Mouse (Mus musculus) small intestine, adult 2 months (tissue): ENCODE data around the gene Mycbp. TPM values are rescaled to one million over a fixed set of nuclear protein-coding genes. Genes with fewer than 3 reads are reported as not detected.

Source experiments
- H3K27ac ChIP-seq: fragments of 200-500 bp; 2 replicates; pipeline ENCODE4 v1.5.1; 2012; ENCODE audit warnings: low read depth, low read length, control low read depth, inconsistent platforms; ENCODE audit not compliant: insufficient read depth
- H3K27me3 ChIP-seq: fragments of 200-500 bp; 2 replicates; pipeline ENCODE4 v1.6.1; 2012; ENCODE audit warnings: mild to moderate bottlenecking, moderate library complexity, low read length, inconsistent platforms; ENCODE audit not compliant: control insufficient read depth, insufficient read depth
- H3K36me3 ChIP-seq: fragments of 200-500 bp; 2 replicates; pipeline ENCODE4 v1.6.1; 2012; ENCODE audit warnings: mild to moderate bottlenecking, low read length, control low read depth, inconsistent platforms; ENCODE audit not compliant: control insufficient read depth, insufficient read depth
- H3K4me1 ChIP-seq: fragments of 200-500 bp; 2 replicates; pipeline ENCODE4 v1.6.1; 2012; ENCODE audit warnings: low read length, inconsistent platforms, mixed read lengths; ENCODE audit not compliant: control insufficient read depth, insufficient read depth, insufficient read length
- H3K4me3 ChIP-seq: fragments of 200-500 bp; 2 replicates; pipeline ENCODE4 v1.5.1; 2012; ENCODE audit warnings: low read depth, mild to moderate bottlenecking, control low read depth, inconsistent platforms, low read length, moderate library complexity
- CTCF ChIP-seq: fragments of 200-500 bp; IDR thresholded peaks from 2 replicates; pipeline ENCODE4 v1.5.1; 2012; ENCODE audit warnings: low read depth, mild to moderate bottlenecking, control low read depth, inconsistent platforms, low read length, moderate library complexity, mixed read lengths; ENCODE audit not compliant: insufficient replicate concordance, insufficient read length; ENCODE audit errors: extremely low read depth
- POLR2A ChIP-seq: fragments of 200-500 bp; IDR thresholded peaks from 2 replicates; pipeline ENCODE4 v1.6.1; 2012; ENCODE audit warnings: low read depth, mild to moderate bottlenecking, control low read depth, inconsistent platforms, low read length, moderate library complexity
- WGBS: fragments of 180-500 bp; shearing (Covaris S2); methylation state at CpG from one replicate; pipeline ENCODE4 v1.1.7; 2018; 5-methylcytosine and 5-hydroxymethylcytosine counted together
- polyA plus RNA-seq: library from polyadenylated mRNA; depleted of rRNA; stranded (reverse); fragments of >200 nt; gene quantifications from 2 replicates; pipeline ENCODE4 v1.2.3, GENCODE M21; 2012

Mycbp gene
- polyA plus RNA-seq, 1 experiment: 8.0 TPM

GRCm38 (mm10) chr4:123894295-123894694 lies 10.3 kb upstream of the Mycbp start:
- H3K4me3 ChIP-seq: no peak overlapping the region
- 73% methylated on average over 4 of the region's 4 CpGs for WGBS
- no peaks in the 10 kb centered on the region for H3K36me3 ChIP-seq
- TF ChIP-seq POLR2A (no peak), CTCF (no peak)
- no peaks in the 10 kb centered on the region for H3K27me3 ChIP-seq
- no peaks in the 10 kb centered on the region for H3K4me1 ChIP-seq
- no peak overlapping the region for H3K27ac ChIP-seq

DNA sequence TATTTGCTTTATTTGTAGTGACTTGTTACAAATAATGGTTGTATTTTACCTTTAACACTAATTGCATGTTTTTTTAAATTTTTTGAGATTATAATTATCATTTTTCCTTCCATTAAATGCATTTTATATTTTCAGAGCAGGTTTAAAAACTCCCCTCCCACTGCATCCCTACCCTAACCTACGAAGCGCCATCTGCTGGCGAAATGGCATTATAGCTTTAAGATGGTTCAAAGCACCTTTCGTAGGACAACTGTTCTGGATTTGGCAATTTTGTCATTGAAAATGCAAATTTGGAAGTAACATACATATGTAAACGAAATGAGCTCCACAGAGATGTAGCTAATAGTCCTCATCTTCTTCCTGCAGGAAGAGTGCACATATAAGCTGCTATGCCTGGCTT lies 5.9 kb upstream of the Mycbp start:
- Histone ChIP-seq H3K4me3 (no peak overlapping the region), H3K4me1 (no peaks in the 10 kb centered on the region), H3K36me3 (no peaks in the 10 kb centered on the region), H3K27ac (no peak overlapping the region), H3K27me3 (no peaks in the 10 kb centered on the region)
- WGBS: 10% methylated on average over 5 of the region's 5 CpGs
- TF ChIP-seq POLR2A (no peak), CTCF (peak; percentile 33; the same call in 1 of the 2 replicates)

GRCm38 (mm10) chr4:123903432-123903831 lies 1.2 kb upstream of the Mycbp start:
- 77% methylated on average over 3 of the region's 3 CpGs for WGBS
- Histone ChIP-seq H3K4me3 (no peak overlapping the region), H3K36me3 (no peaks in the 10 kb centered on the region; the same call in 1 of the 2 replicates), H3K27me3 (no peaks in the 10 kb centered on the region), H3K27ac (no peak overlapping the region), H3K4me1 (no peaks in the 10 kb centered on the region; the same call in 1 of the 2 replicates)
- no peak for TF ChIP-seq CTCF
- no peak for TF ChIP-seq POLR2A

DNA sequence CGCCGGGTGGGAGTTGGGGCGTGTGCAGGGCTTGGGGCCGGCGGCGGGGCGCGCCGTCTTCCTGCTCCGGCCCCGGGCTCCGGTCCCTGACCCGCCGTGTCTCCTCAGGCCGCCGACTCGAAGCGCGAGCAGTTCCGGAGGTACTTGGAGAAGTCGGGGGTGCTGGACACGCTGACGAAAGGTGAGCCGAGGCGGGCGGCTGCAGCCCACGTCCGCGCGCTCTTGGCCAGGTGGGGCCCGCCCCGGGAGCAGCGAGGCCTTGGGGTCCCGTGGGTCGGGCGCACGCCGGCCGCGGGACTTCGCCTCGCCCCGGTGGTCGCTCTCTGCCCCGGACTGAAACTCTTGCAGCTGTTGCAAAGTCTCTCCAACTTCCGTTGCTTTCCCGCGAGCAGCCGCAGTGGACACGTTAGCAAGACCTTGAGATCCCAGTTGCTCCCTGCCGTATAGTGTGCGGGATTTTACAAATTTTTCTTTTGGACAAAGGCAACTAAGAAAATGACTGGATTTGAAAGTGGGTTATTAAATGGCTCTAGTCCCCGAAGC lies 565 bp downstream of the Mycbp start:
- Histone ChIP-seq H3K4me3 (peak overlapping the region; percentile 92), H3K27me3 (no peaks in the 10 kb centered on the region), H3K27ac (peak overlapping the region; percentile 43; the same call in 1 of the 2 replicates), H3K4me1 (no peaks in the 10 kb centered on the region; the same call in 1 of the 2 replicates), H3K36me3 (peaks cover 3% of the 10 kb centered on the region)
- TF ChIP-seq CTCF (no peak), POLR2A (no peak)
- WGBS: 1% methylated on average over 51 of the region's 53 CpGs

DNA sequence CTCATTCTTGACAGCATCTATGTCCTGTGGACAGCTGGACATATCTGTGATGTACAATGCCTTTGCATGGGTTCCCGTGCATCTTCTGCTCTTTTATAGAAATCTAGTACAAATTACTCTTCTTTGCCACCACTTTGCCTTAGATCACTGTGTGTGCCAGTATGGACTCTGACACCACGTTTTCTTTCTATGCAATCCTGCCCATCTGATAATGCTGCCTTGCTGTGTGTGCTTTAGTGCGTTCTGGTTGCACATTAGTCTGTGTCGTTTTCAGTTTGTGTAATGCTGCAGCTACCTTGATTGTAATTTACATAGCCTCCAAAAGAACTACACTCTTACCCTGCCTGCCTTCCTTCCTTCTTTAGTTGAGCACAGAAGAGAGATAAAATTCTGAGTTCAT lies 6.9 kb downstream of the Mycbp start:
- no peak overlapping the region for H3K27ac ChIP-seq
- TF ChIP-seq POLR2A: no peak
- TF ChIP-seq CTCF: no peak
- no peak overlapping the region for H3K4me3 ChIP-seq
- no peaks in the 10 kb centered on the region for H3K27me3 ChIP-seq
- peaks cover 14% of the 10 kb centered on the region for H3K36me3 ChIP-seq
- no peaks in the 10 kb centered on the region for H3K4me1 ChIP-seq
- 57% methylated on average over 4 of the region's 4 CpGs for WGBS

GRCm38 (mm10) chr4:123912431-123912830 lies 7.8 kb downstream of the Mycbp start:
- 29% methylated on average over 2 of the region's 2 CpGs for WGBS
- no peak for TF ChIP-seq POLR2A
- no peak for TF ChIP-seq CTCF
- H3K4me1 ChIP-seq: no peaks in the 10 kb centered on the region
- no peaks in the 10 kb centered on the region for H3K27me3 ChIP-seq
- no peak overlapping the region for H3K27ac ChIP-seq
- H3K4me3 ChIP-seq: no peak overlapping the region
- peaks cover 14% of the 10 kb centered on the region for H3K36me3 ChIP-seq

GRCm38 (mm10) chr4:123916748-123917547 lies 12.3 kb downstream of the Mycbp start, which contains the start of gene Rragc:
Rragc (plus strand) TSS chr4:123917446.
- Histone ChIP-seq H3K4me1 (peaks cover 4% of the 10 kb centered on the region), H3K27ac (peak within 1 kb of the TSS; percentile 85)
- under 1% methylated on average over 48 of the region's 49 CpGs for WGBS

More at GRCm38 (mm10) chr4:123916748-123917547, 12.3 kb downstream of the Mycbp start, which contains the start of gene Rragc:
- Histone ChIP-seq H3K4me3 (peak within 1 kb of the TSS; percentile 94), H3K27me3 (no peaks in the 10 kb centered on the region), H3K36me3 (peaks cover 18% of the 10 kb centered on the region)
- no peak for TF ChIP-seq CTCF
- TF ChIP-seq POLR2A: peak; percentile 81
